Mouse (Mus musculus) G1E (cell line): ENCODE results near the gene Dyx1c1.

Source experiments
- CTCF ChIP-seq: IDR thresholded peaks from 2 replicates; pipeline ENCODE4 v1.5.1; 2012; ENCODE audit warnings: low read depth, low read length, inconsistent platforms, mixed read lengths
- TAL1 ChIP-seq: conservative IDR thresholded peaks from 2 replicates; pipeline ENCODE4 v1.6.1; 2012; ENCODE audit warnings: low read depth, low read length, inconsistent platforms, mixed read lengths

DNA sequence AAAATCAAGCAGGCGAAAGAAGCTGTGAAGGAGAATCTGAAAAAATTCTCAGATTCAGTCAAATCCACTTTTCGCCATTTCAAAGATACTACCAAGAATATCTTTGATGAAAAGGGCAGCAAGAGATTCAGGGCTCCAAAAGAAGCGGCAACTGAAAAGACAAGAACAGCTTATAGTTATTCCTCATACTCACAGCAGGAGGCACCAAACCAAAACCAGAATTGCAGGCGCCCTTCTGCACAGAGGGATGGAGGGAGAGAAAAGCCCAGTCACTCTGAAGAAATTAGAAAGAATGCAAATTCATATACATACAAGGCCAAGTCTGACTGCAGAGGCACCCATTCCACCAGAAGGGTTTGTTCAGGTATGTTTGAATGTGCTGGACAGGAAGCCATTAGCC is 54.0 kb downstream of the Dyx1c1 start:
- TF ChIP-seq CTCF (no peak), TAL1 (no peak)
